Mouse (Mus musculus): ENCODE measurements at regions not wholly inside any gene's neighbourhood (a gene's known extent, or its start where the extent isn't known, plus 50 kb on each side); places are given as distances from the start of the nearest gene placed in this dataset.

- no peak for DNase-seq
Observed at GRCm38 (mm10) chr15:64434502-64434901, 374.2 kb upstream of the Fam49b start.

DNA sequence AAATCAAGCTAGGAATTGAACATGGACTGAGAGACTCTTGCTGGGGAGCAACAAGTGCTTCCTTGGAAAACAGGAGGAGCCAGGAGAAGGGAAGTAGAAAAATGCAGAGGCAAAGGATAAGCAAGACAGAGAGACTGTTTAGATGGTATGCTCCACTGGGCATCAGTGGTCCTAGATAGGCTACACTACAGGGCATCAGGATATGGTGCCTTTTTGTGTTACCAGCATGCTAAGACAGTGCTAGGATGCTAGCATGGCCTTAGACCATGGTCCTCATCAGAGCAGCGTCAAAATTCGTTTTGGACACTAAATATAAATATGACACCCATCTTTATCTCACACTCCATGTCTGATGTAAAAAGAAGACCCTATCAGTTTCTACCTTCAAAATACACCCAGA lies 374.6 kb upstream of the Fam49b start:
- no peak for DNase-seq

GRCm38 (mm10) chr15:64445076-64445475 lies 372.4 kb upstream of the Gm21798 start:
- DNase-seq, result no peak

GRCm38 (mm10) chr15:64446411-64447072 lies 371.0 kb upstream of the Gm21798 start:
- DNase-seq, result no peak

- DNase-seq, result no peak
Observed at GRCm38 (mm10) chr15:64447239-64447952, 370.1 kb upstream of the Gm21798 start.

DNA sequence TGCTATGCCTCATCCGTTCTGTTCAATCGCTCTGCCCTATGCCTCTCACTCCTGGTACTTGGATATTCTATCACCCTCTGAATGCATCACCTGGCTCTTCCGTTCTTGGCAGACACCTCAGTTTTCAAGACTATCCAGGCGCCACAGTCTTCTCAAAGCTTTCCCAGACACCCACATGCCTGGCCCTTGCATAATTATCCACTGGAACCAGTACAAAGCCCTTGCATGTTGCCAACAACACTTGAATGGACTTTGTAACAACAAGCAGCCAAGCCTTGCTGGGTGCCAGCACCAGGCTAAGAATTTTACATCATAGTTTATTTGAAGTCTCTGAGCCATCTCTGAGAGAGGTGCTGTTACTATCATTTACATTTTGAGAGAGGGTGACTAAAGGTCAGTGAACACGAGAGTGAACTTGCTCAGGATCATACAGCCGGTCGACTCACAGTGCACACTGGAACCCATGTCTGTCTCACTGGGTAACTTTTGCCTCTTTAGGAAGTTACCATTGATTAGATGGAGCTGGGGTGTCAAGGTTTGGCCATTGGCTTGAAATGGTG lies 368.8 kb upstream of the Gm21798 start:
- DNase-seq, result peak; percentile 11

DNA sequence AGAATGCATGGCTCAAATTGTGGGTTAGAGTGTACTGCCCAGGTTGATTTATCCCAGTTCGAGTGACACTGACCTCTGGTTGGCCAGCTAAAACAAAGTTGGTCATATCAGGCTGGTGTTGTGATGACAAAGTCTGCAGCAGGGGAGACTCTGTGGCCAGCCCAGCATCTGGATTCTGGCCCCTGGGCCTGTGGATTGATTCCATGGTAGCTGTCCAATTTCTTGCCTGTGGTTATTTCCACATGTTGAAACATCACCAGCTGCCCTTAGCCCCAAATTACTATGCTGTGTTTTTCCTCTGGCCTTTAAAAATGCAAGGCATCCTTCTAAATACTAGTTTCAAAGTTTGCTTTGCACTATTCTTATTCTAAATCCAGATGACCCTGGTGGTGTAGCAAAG lies 346.8 kb upstream of the Gm21798 start:
- DNase-seq, result no peak

DNA sequence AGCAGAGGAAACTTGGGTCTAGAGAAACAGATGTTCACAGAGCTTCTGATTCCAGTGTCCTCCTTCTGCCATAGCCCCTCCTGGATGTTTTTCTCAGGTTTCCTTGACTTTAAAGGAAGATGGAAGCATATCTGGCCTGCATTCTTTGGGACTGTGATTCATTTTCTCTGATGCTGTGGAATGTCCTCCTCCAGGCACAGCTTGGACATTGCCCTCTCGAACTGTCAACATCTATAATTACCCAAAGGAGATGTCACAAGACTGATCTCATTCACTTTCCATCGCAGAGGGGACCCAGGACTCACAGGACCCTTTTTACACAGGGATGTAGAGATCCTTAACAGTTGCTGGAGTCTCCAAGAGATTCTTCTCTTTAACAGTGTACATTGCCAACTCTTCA lies 345.9 kb upstream of the Gm21798 start:
- no peak for DNase-seq

DNA sequence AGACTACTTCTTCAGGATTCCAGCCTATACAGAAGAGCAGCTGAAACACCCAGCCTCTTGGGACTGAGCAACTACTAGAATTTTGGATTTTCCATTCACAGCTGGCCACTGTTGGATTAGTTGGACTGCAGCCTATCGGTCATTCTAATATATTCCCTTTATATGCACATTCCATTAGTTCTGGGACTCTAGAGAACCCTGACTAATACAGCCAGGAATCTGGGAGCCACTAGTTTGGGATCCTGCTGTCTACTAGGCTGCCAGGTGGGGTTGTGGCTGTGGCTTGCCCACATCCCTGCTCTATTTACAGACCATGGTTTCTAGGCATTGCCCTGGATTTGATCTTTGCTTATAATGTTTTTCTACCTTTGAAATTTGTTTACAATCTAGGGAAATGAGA lies 343.3 kb upstream of the Gm21798 start:
- DNase-seq, result no peak

DNA sequence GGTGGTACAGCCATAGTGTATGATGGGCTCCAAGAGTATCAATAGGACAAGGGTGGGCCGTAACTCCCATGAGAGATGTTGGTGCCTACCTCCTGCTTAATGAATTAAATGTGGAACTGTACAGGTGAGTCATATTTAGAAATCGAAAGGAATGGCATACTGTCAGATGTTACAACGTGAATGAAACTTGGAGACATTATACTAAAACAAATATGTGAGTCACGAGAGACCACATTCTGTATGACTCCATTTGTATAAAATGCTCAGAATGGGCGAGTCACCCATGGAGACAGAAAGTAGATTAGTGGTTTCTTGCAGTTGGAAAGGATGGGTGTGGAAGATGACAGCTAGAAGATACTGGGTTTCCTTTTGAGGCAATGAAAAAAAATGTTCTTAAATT lies 340.4 kb upstream of the Gm21798 start:
- DNase-seq, result no peak

DNA sequence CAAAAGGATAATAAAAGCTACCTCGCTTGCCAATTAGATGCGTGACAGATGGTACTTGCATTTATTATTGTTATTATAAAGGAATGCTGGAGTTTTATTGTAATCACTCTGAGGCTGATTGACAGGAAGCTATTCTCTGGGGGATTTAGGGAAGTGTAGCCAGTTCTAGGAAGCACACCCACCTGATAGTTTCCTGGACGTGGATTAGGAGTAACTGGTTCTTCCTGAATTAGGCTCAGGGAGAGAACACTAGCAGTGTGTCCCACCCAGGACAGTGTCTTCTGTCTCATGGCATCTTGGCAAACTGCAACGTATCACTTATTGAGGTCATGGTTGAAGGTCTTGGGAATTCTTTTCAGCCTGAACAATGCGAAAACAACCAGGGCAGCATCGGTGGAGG lies 336.9 kb upstream of the Gm21798 start:
- DNase-seq, result no peak

- no peak for DNase-seq
Observed at GRCm38 (mm10) chr15:64481226-64481625, 336.3 kb upstream of the Gm21798 start.

DNA sequence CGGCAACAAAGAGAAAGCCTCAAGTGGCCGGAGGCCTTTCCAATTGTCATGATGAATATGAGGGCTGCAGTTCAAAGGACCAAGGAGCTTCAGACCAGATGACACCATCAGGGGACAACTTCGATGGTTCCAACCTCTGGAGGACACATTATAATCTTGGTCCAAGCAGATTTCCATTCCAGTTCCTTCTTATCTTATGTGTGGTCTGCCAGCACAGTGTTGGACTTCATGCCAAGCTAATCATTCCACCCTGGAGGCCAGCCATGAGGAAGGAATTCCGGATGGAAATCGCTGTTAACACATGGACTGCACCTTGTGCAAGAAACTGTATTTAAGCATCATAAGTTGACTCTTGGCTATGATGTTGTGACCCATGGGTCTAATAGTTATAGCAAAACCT lies 334.5 kb upstream of the Gm21798 start:
- no peak for DNase-seq

DNA sequence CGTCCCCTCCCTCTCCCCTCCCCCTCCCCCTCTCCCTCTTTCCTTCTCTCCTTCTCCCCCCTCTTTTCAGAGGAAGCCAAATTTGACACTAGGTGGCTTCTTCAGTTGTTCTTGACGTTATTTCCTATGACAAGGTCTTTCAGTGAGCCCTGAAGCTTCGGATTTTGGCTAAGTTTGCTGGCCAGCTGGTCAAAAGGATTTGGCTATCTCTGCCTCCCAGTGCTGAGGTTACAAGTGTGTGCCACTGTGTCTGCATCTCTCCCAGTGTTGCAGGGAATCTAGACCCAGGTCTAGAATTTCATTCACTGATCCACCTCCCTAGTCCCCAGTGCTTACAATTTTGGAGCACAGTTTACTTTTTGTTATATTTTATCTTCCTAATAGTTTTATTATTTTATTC lies 329.7 kb upstream of the Gm21798 start:
- DNase-seq, result no peak

- DNase-seq, result no peak
Observed at GRCm38 (mm10) chr15:64500783-64501182, 316.7 kb upstream of the Gm21798 start.

DNA sequence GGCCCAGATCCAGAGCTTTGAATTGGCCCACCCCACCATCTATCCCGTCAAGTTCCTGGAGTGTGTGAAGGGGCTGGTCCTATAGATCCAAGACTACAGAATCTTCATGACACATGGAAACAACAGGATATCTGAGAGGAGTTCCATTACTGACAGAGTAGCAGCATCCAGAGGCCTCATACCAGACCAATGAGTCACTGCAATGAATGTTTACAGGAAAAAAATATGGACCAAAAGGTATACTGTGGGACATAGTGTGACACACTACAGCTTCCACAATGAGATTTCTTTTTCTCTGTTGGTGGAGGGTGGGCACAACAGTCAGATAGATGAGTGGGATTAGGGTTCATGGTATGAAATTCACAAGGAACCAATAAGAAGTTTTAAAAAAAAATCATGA lies 316.0 kb upstream of the Gm21798 start:
- DNase-seq, result no peak

GRCm38 (mm10) chr15:64504751-64505150 lies 312.7 kb upstream of the Gm21798 start:
- DNase-seq, result no peak

GRCm38 (mm10) chr15:64510649-64511048 lies 306.8 kb upstream of the Gm21798 start:
- DNase-seq, result no peak

- DNase-seq, result no peak
Observed at GRCm38 (mm10) chr15:64511176-64511575, 306.3 kb upstream of the Gm21798 start.

- DNase-seq, result no peak
Observed at GRCm38 (mm10) chr15:64512615-64513014, 304.9 kb upstream of the Gm21798 start.

- no peak for DNase-seq
Observed at GRCm38 (mm10) chr15:64513501-64514097, 303.9 kb upstream of the Gm21798 start.

GRCm38 (mm10) chr15:64515179-64515578 lies 302.3 kb upstream of the Gm21798 start:
- DNase-seq, result no peak

DNA sequence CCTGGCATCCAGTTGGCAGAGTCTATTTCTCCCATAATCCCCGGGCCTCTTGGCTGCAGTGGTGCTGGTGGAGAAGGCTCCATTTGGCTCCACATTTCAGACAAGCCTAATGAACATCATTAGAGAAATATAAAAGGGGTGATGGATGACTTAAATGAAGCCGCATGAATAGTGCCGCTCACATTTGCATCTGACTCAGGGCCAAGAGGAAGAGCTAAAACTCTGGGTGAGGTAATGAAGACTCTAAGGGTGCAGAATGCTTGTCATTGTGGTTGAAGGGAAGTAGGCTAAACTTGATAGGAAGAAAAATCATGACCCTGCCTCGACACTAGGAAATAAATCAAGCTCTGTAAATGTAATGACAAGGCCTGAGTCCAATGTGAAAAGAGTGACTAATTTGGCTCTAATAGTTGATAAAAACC lies 298.3 kb upstream of the Gm21798 start:
- no peak for DNase-seq

- DNase-seq, result no peak
Observed at GRCm38 (mm10) chr15:64520568-64520967, 296.9 kb upstream of the Gm21798 start.

Measured in adrenal gland, adult 8-10 months (tissue).